Mouse (Mus musculus): ENCODE measurements around the gene Olfr493. TPM values are rescaled to one million over a fixed set of nuclear protein-coding genes. Genes with fewer than 3 reads are reported as not detected.

Gene Olfr493
- not detected in 2 replicates for polyA plus RNA-seq (2012)

- TF ChIP-seq GATA1 (IDR thresholded peaks at IDR 0.05; ENCODE audit: low read length) = no peak
These were observed at the start of gene Olfr493 for GRCm38 (mm10) chr7:108346879-108347278. Gene Olfr493 (minus strand): TSS chr7:108346979.

- TF ChIP-seq GATA1 (IDR thresholded peaks at IDR 0.05; ENCODE audit: low read length) = no peak
These were observed 46.1 kb upstream of the Olfr493 start, which contains the start of gene Olfr495 for GRCm38 (mm10) chr7:108392867-108393266. Gene Olfr495 (plus strand): TSS chr7:108393167.

DNA sequence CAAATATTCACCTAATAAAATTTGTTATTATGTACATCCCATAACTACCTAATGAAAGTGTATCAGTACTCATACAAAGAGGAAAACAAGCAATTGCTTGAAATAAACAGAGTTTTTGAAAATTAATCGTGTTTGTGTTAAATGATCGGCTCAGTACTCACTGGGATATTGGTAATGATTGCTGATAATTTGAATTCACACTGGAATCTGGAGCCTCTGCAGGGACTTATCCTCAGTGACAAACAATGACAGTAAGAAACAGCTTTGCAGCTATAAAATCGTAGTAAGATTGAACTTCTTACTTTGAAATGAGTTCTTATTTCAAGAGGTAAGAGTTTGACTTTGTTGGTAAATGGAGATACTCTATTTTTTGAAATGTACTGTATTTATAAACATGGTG lies 18.3 kb upstream of the Olfr493 start, which contains the start of gene Olfr494:
Olfr494 (plus strand) TSS at position 301 of the 400 bp plus-strand sequence.
- no peak for TF ChIP-seq GATA1 (IDR thresholded peaks at IDR 0.05; ENCODE audit: low read length)

- TF ChIP-seq GATA1 (IDR thresholded peaks at IDR 0.05; ENCODE audit: low read length) = no peak
These were observed 23.2 kb downstream of the Olfr493 start, which contains the start of gene Olfr492 for GRCm38 (mm10) chr7:108323574-108323973. Gene Olfr492 (minus strand): TSS chr7:108323674.

DNA sequence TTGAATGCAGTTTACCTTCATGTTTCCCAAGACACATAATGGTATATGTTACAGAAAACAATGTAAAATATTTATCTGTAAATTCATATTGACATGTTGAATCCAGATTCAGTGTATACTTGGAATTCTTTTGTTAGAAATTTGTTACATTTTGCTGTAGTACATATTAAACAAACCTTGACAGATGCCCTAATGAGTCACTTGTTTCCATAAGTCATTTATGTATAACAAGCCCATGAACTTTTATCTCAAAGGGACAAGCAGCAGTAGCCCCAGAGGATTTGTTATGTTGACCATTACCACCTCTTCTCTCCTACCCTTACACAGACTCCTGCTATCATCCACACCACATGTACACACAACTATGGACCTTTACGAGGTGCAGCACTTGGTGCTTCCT lies 33.6 kb downstream of the Olfr493 start, which contains the start of gene Olfr491:
Olfr491 (plus strand) TSS at position 301 of the 400 bp plus-strand sequence.
- TF ChIP-seq GATA1 (IDR thresholded peaks at IDR 0.05; ENCODE audit: low read length) = no peak

Other genes with a start within 250 kb of the Olfr493 start
- gene Olfr482, start 249.4 kb downstream of the Olfr493 start, polyA plus RNA-seq (2012) = not detected in 2 replicates
- not detected in 2 replicates for gene Olfr483, start 246.1 kb downstream of the Olfr493 start, polyA plus RNA-seq (2012)
- not detected in 2 replicates for gene Olfr484, start 219.5 kb downstream of the Olfr493 start, polyA plus RNA-seq (2012)
- gene Olfr485, start 187.1 kb downstream of the Olfr493 start, polyA plus RNA-seq (2012) = not detected in 2 replicates
- not detected in 2 replicates for gene Olfr486, start 174.2 kb downstream of the Olfr493 start, polyA plus RNA-seq (2012)
- not detected in 2 replicates for gene Olfr487, start 132.3 kb downstream of the Olfr493 start, polyA plus RNA-seq (2012)
- gene Olfr488, start 88.6 kb downstream of the Olfr493 start, polyA plus RNA-seq (2012) = not detected in 2 replicates
- not detected in 2 replicates for gene Olfr490, start 58.0 kb downstream of the Olfr493 start, polyA plus RNA-seq (2012)
- not detected in 2 replicates for gene Olfr491, start 33.5 kb downstream of the Olfr493 start, polyA plus RNA-seq (2012)
- gene Olfr492, start 23.3 kb downstream of the Olfr493 start, polyA plus RNA-seq (2012) = not detected in 2 replicates
- not detected in 2 replicates for gene Olfr494, start 18.4 kb upstream of the Olfr493 start, polyA plus RNA-seq (2012)
- not detected in 2 replicates for gene Olfr495, start 46.2 kb upstream of the Olfr493 start, polyA plus RNA-seq (2012)
- gene Olfr497, start 73.4 kb upstream of the Olfr493 start, polyA plus RNA-seq (2012) = not detected in 2 replicates
- gene Olfr498, start 118.3 kb upstream of the Olfr493 start, polyA plus RNA-seq (2012) = not detected in 2 replicates
- gene Olfr502, start 178.1 kb upstream of the Olfr493 start, polyA plus RNA-seq (2012) = not detected in 2 replicates
- not detected in 2 replicates for gene Olfr503, start 197.5 kb upstream of the Olfr493 start, polyA plus RNA-seq (2012)
- gene Olfr504, start 218.8 kb upstream of the Olfr493 start, polyA plus RNA-seq (2012) = not detected in 2 replicates